Mouse (Mus musculus) cerebellum, postnatal 25 days (tissue): ENCODE measurements at regions not wholly inside any gene's neighbourhood (a gene's known extent, or its start where the extent isn't known, plus 50 kb on each side); places are given as distances from the start of the nearest gene placed in this dataset.

ENCODE experiments used
- DNase-seq, 2 experiments: peaks; one replicate each; pipeline ENCODE4 v3.0.0; 2021; ENCODE audit warnings: mixed read lengths in 2 of 2

- DNase-seq: no peak
These were observed 51.8 kb upstream of the 1190002N15Rik start for GRCm38 (mm10) chr9:94589672-94590071.

GRCm38 (mm10) chr9:94604993-94605392, 64.7 kb upstream of the Slc9a9 start:
- DNase-seq: no peak

- peak; percentile 65 to 73 for DNase-seq
These were observed 63.3 kb upstream of the Slc9a9 start for GRCm38 (mm10) chr9:94606422-94606821.

- no peak for DNase-seq
These were observed 62.5 kb upstream of the Slc9a9 start for GRCm38 (mm10) chr9:94607011-94607749.

GRCm38 (mm10) chr9:94607750-94608106, 62.0 kb upstream of the Slc9a9 start:
- DNase-seq: no peak

- no peak for DNase-seq
These were observed 59.6 kb upstream of the Slc9a9 start for GRCm38 (mm10) chr9:94610101-94610500.

- peak; percentile 91 to 95 for DNase-seq
These were observed 58.9 kb upstream of the Slc9a9 start for GRCm38 (mm10) chr9:94610600-94611337.

- DNase-seq: peak; percentile 39 to 66
These were observed 55.6 kb upstream of the Slc9a9 start for GRCm38 (mm10) chr9:94613891-94614671.

- no peak for DNase-seq
These were observed 54.5 kb upstream of the Slc9a9 start for GRCm38 (mm10) chr9:94615205-94615604.

- no peak for DNase-seq
These were observed 51.5 kb upstream of the Slc9a9 start for GRCm38 (mm10) chr9:94618079-94618786.
